Mouse (Mus musculus): ENCODE results near the gene Dut.

- TF ChIP-seq POLR2A (IDR thresholded peaks at IDR 0.05; ENCODE audit: extremely low read depth, insufficient read depth, low read length), result no peak
- TF ChIP-seq CTCF (IDR thresholded peaks at IDR 0.05; ENCODE audit: low read depth, low read length), result no peak
These were observed 29.7 kb downstream of the Dut start for GRCm38 (mm10) chr2:125276692-125277091.

Measured in liver, adult 2 months (tissue).